Mouse (Mus musculus): Measurements from ENCODE around the gene Mllt10. TPM values are rescaled to one million over a fixed set of nuclear protein-coding genes. Genes with fewer than 3 reads are reported as not detected.

Gene Mllt10
- total and polyA plus RNA-seq, 3 experiments, result 33.3 to 64.1 TPM; not detected in 1

GRCm38 (mm10) chr2:18037491-18037890, 17.5 kb upstream of the Mllt10 start, which contains the start of gene A930004D18Rik:
Gene A930004D18Rik (minus strand): TSS chr2:18037737.
- Histone ChIP-seq H3K36me3 (ENCODE audit: control insufficient read depth in 1 of 2, insufficient read depth in 2 of 2, low read length in 2 of 2) (no peaks in the 10 kb centered on the region), H3K9me3 (replicated peaks; ENCODE audit: insufficient read depth, low read length) (no peaks in the 10 kb centered on the region), H3K27ac (ENCODE audit: control insufficient read depth, low read depth, low read length) (no peak within 1 kb of the TSS), H3K4me3 (ENCODE audit: control insufficient read depth in 1 of 2, insufficient read depth in 1 of 2, low read depth in 2 of 2, low read length in 2 of 2) (no peak within 1 kb of the TSS), H3K79me2 (ENCODE audit: control insufficient read depth, insufficient read depth, low read length, poor library complexity) (no peaks in the 10 kb centered on the region), H3K27me3 (ENCODE audit: control insufficient read depth in 1 of 2, insufficient read depth in 2 of 2, low read length in 2 of 2) (peaks cover 15 to 17% of the 10 kb centered on the region in 2 experiments), H3K9ac (ENCODE audit: control insufficient read depth, low read depth, low read length, poor library complexity, severe bottlenecking) (no peak within 1 kb of the TSS), H3K4me1 (ENCODE audit: control insufficient read depth in 1 of 2, insufficient read depth in 2 of 2, low read length in 2 of 2) (no peaks in the 10 kb centered on the region)
- no peak for DNase-seq (ENCODE audit: low read depth, low spot score)
- TF ChIP-seq KAT2A (conservative IDR thresholded peaks at IDR 0.05; ENCODE audit: low read depth, low read length) (no peak), TAL1 (IDR thresholded peaks at IDR 0.05; ENCODE audit: low read length) (no peak), EP300 (IDR thresholded peaks at IDR 0.05; ENCODE audit: low read depth in 1 of 2, low read length in 2 of 2) (no peak), SIN3A (IDR thresholded peaks at IDR 0.05; ENCODE audit: low read length) (no peak), MYC (IDR thresholded peaks at IDR 0.05; ENCODE audit: low read depth, low read length) (no peak), GATA1 (IDR thresholded peaks at IDR 0.05; ENCODE audit: low read depth, low read length) (no peak), MYB (IDR thresholded peaks at IDR 0.05; ENCODE audit: low read depth, low read length) (no peak), TCF12 (IDR thresholded peaks at IDR 0.05; ENCODE audit: low read depth, low read length) (no peak), CTCF (IDR thresholded peaks at IDR 0.05 in 2 of 3, conservative IDR thresholded peaks at IDR 0.05 in 1 of 3; ENCODE audit: control insufficient read depth in 1 of 3, insufficient read depth in 1 of 3, low read depth in 2 of 3, low read length in 3 of 3, poor library complexity in 1 of 3, severe bottlenecking in 1 of 3) (no peak), POLR2A (IDR thresholded peaks at IDR 0.05; ENCODE audit: control insufficient read depth in 1 of 2, insufficient read depth in 1 of 2, low read depth in 1 of 2, low read length in 2 of 2, poor library complexity in 1 of 2) (no peak), SMC3 (IDR thresholded peaks at IDR 0.05; ENCODE audit: low read depth, low read length) (no peak), JUND (IDR thresholded peaks at IDR 0.05; ENCODE audit: low read depth, low read length) (no peak), USF2 (IDR thresholded peaks at IDR 0.05; ENCODE audit: borderline replicate concordance in 1 of 2, insufficient read depth in 1 of 2, low read depth in 1 of 2, low read length in 2 of 2) (no peak)

- DNase-seq (ENCODE audit: low read depth, low spot score), result no peak
- H3K27ac ChIP-seq (ENCODE audit: control insufficient read depth, low read depth, low read length), result no peak overlapping the region
- H3K36me3 ChIP-seq (ENCODE audit: control insufficient read depth in 1 of 2, insufficient read depth in 2 of 2, low read length in 2 of 2), result no peaks in the 10 kb centered on the region
- no peaks in the 10 kb centered on the region for H3K4me1 ChIP-seq (ENCODE audit: control insufficient read depth in 1 of 2, insufficient read depth in 2 of 2, low read length in 2 of 2)
- peaks cover 16 to 20% of the 10 kb centered on the region in 2 experiments for H3K27me3 ChIP-seq (ENCODE audit: control insufficient read depth in 1 of 2, insufficient read depth in 2 of 2, low read length in 2 of 2)
- no peaks in the 10 kb centered on the region for H3K9me3 ChIP-seq (replicated peaks; ENCODE audit: insufficient read depth, low read length)
- H3K9ac ChIP-seq (ENCODE audit: control insufficient read depth, low read depth, low read length, poor library complexity, severe bottlenecking), result no peak overlapping the region
- TF ChIP-seq CTCF (IDR thresholded peaks at IDR 0.05 in 2 of 3, conservative IDR thresholded peaks at IDR 0.05 in 1 of 3; ENCODE audit: control insufficient read depth in 1 of 3, insufficient read depth in 1 of 3, low read depth in 2 of 3, low read length in 3 of 3, poor library complexity in 1 of 3, severe bottlenecking in 1 of 3) (no peak), ZMIZ1 (IDR thresholded peaks at IDR 0.05; ENCODE audit: low read depth, low read length) (no peak)
- no peaks in the 10 kb centered on the region for H3K79me2 ChIP-seq (ENCODE audit: control insufficient read depth, insufficient read depth, low read length, poor library complexity)
- no peak overlapping the region for H3K4me3 ChIP-seq (ENCODE audit: control insufficient read depth in 1 of 2, insufficient read depth in 1 of 2, low read depth in 2 of 2, low read length in 2 of 2)
Observed at GRCm38 (mm10) chr2:18038141-18038752, 16.8 kb upstream of the Mllt10 start.

Measured in MEL (cell line).